Mouse (Mus musculus) neural tube, embryonic 12.5 days (tissue): Measurements from ENCODE around the gene Rcbtb2. TPM values are rescaled to one million over a fixed set of nuclear protein-coding genes. Genes with fewer than 3 reads are reported as not detected.

ENCODE experiments used
- ATAC-seq: fragments of 200-750 bp; cut with Nextera tagmentation; 2 replicates; pipeline ENCODE4 v1.8.0; 2017; ENCODE audit warnings: low read depth, mild to moderate bottlenecking, moderate TSS enrichment, moderate library complexity; ENCODE audit not compliant: low FRiP score
- H3K27ac ChIP-seq: fragments of 300-500 bp; sonication (generic); 2 replicates; pipeline ENCODE4 v1.5.1; 2016
- H3K27me3 ChIP-seq: fragments of 300-500 bp; sonication (generic); replicated peaks from 2 replicates; pipeline ENCODE4 v1.6.1; 2016; ENCODE audit warnings: mild to moderate bottlenecking
- H3K36me3 ChIP-seq: fragments of 300-500 bp; sonication (generic); 2 replicates; pipeline ENCODE4 v1.6.1; 2016; ENCODE audit warnings: mild to moderate bottlenecking
- H3K4me1 ChIP-seq: fragments of 300-500 bp; sonication (generic); 2 replicates; pipeline ENCODE4 v1.6.1; 2016
- H3K4me2 ChIP-seq: fragments of 300-500 bp; sonication (generic); replicated peaks from 2 replicates; pipeline ENCODE4 v1.6.1; 2016; ENCODE audit warnings: mild to moderate bottlenecking
- H3K4me3 ChIP-seq: fragments of 300-500 bp; sonication (generic); 2 replicates; pipeline ENCODE4 v1.5.1; 2016
- H3K9ac ChIP-seq: fragments of 300-500 bp; sonication (generic); 2 replicates; pipeline ENCODE4 v1.6.1; 2016; ENCODE audit warnings: mild to moderate bottlenecking
- H3K9me3 ChIP-seq: fragments of 300-500 bp; sonication (generic); 2 replicates; pipeline ENCODE4 v1.6.1; 2016; ENCODE audit warnings: mild to moderate bottlenecking
- WGBS: fragments of 180-500 bp; shearing (Covaris S2); methylation state at CpG from one replicate; pipeline ENCODE4 v1.1.7; 2016; 5-methylcytosine and 5-hydroxymethylcytosine counted together
- polyA plus RNA-seq: library from polyadenylated mRNA; unstranded; fragments of >200 nt; fragmentation: Nextera tagmentation; extraction: Ambion mirVana; gene quantifications from 2 replicates; pipeline ENCODE4 v1.2.1, GENCODE M21; 2016

The Rcbtb2 gene
- polyA plus RNA-seq, 1 experiment from 2014 or later = 118 TPM

GRCm38 (mm10) chr14:73163363-73163998 is 40.6 kb downstream of the Rcbtb2 start:
- WGBS = 91% methylated on average over 10 of the region's 10 CpGs
- no peak for ATAC-seq
- peaks cover 82% of the 10 kb centered on the region for H3K36me3 ChIP-seq

GRCm38 (mm10) chr14:73165136-73165535 is 42.3 kb downstream of the Rcbtb2 start:
- Histone ChIP-seq H3K9me3 (no peaks in the 10 kb centered on the region), H3K27ac (no peak overlapping the region), H3K27me3 (no peaks in the 10 kb centered on the region), H3K36me3 (peaks cover 80% of the 10 kb centered on the region), H3K4me3 (no peak overlapping the region), H3K4me1 (no peaks in the 10 kb centered on the region), H3K4me2 (no peak overlapping the region), H3K9ac (no peak overlapping the region)
- no peak for ATAC-seq
- 92% methylated on average over 6 of the region's 6 CpGs for WGBS

More at GRCm38 (mm10) chr14:73163363-73163998, 40.6 kb downstream of the Rcbtb2 start:
- no peaks in the 10 kb centered on the region for H3K4me1 ChIP-seq
- H3K9me3 ChIP-seq = no peaks in the 10 kb centered on the region
- no peak overlapping the region for H3K9ac ChIP-seq
- H3K4me3 ChIP-seq = no peak overlapping the region
- no peaks in the 10 kb centered on the region for H3K27me3 ChIP-seq
- H3K27ac ChIP-seq = no peak overlapping the region
- H3K4me2 ChIP-seq = no peak overlapping the region

- H3K9ac ChIP-seq = no peak overlapping the region
- H3K36me3 ChIP-seq = peaks cover 78% of the 10 kb centered on the region
- no peaks in the 10 kb centered on the region for H3K9me3 ChIP-seq
- 95% methylated on average over 6 of the region's 6 CpGs for WGBS
- no peak overlapping the region for H3K4me2 ChIP-seq
- no peak overlapping the region for H3K27ac ChIP-seq
- no peaks in the 10 kb centered on the region for H3K27me3 ChIP-seq
- no peaks in the 10 kb centered on the region for H3K4me1 ChIP-seq
- no peak overlapping the region for H3K4me3 ChIP-seq
- no peak for ATAC-seq
Measured at GRCm38 (mm10) chr14:73168605-73169004, 45.8 kb downstream of the Rcbtb2 start.

GRCm38 (mm10) chr14:73169926-73170844 is 47.3 kb downstream of the Rcbtb2 start:
- no peaks in the 10 kb centered on the region for H3K9me3 ChIP-seq
- no peak overlapping the region for H3K4me3 ChIP-seq
- no peak overlapping the region for H3K4me2 ChIP-seq
- no peaks in the 10 kb centered on the region for H3K4me1 ChIP-seq
- H3K36me3 ChIP-seq = peaks cover 77% of the 10 kb centered on the region
- ATAC-seq = no peak
- WGBS = 90% methylated on average over 13 of the region's 13 CpGs
- no peak overlapping the region for H3K27ac ChIP-seq
- H3K9ac ChIP-seq = no peak overlapping the region
- H3K27me3 ChIP-seq = no peaks in the 10 kb centered on the region

- H3K27me3 ChIP-seq = no peaks in the 10 kb centered on the region
Measured at GRCm38 (mm10) chr14:73172196-73173011, 49.6 kb downstream of the Rcbtb2 start.

GRCm38 (mm10) chr14:73173662-73174061 is 50.8 kb downstream of the Rcbtb2 start:
- H3K4me2 ChIP-seq = no peak overlapping the region

More at GRCm38 (mm10) chr14:73172196-73173011, 49.6 kb downstream of the Rcbtb2 start:
- Histone ChIP-seq H3K4me2 (no peak overlapping the region), H3K9me3 (no peaks in the 10 kb centered on the region), H3K27ac (no peak overlapping the region), H3K36me3 (peaks cover 79% of the 10 kb centered on the region), H3K4me3 (no peak overlapping the region), H3K4me1 (no peaks in the 10 kb centered on the region), H3K9ac (no peak overlapping the region)
- 77% methylated on average over 12 of the region's 12 CpGs for whole genome bisulfite sequencing
- ATAC-seq = no peak

GRCm38 (mm10) chr14:73174091-73174995 is 51.5 kb downstream of the Rcbtb2 start:
- 87% methylated on average over 7 of the region's 7 CpGs for WGBS
- no peak overlapping the region for H3K4me3 ChIP-seq
- no peak overlapping the region for H3K4me2 ChIP-seq
- no peak for ATAC-seq
- no peaks in the 10 kb centered on the region for H3K9me3 ChIP-seq
- H3K9ac ChIP-seq = no peak overlapping the region
- no peaks in the 10 kb centered on the region for H3K27me3 ChIP-seq
- peaks cover 81% of the 10 kb centered on the region for H3K36me3 ChIP-seq
- H3K4me1 ChIP-seq = no peaks in the 10 kb centered on the region
- H3K27ac ChIP-seq = no peak overlapping the region

More at GRCm38 (mm10) chr14:73173662-73174061, 50.8 kb downstream of the Rcbtb2 start:
- H3K9ac ChIP-seq = no peak overlapping the region
- no peak overlapping the region for H3K4me3 ChIP-seq
- no peaks in the 10 kb centered on the region for H3K9me3 ChIP-seq
- H3K4me1 ChIP-seq = no peaks in the 10 kb centered on the region
- ATAC-seq = no peak
- 91% methylated on average over 11 of the region's 11 CpGs for WGBS
- peaks cover 82% of the 10 kb centered on the region for H3K36me3 ChIP-seq
- H3K27ac ChIP-seq = no peak overlapping the region
- H3K27me3 ChIP-seq = no peaks in the 10 kb centered on the region

GRCm38 (mm10) chr14:73175031-73175430 is 52.2 kb downstream of the Rcbtb2 start:
- no peak for ATAC-seq
- no peaks in the 10 kb centered on the region for H3K4me1 ChIP-seq
- WGBS = 89% methylated on average over 1 of the region's 1 CpGs
- H3K9me3 ChIP-seq = no peaks in the 10 kb centered on the region
- H3K36me3 ChIP-seq = peaks cover 74% of the 10 kb centered on the region
- H3K27me3 ChIP-seq = no peaks in the 10 kb centered on the region
- no peak overlapping the region for H3K27ac ChIP-seq
- H3K4me2 ChIP-seq = no peak overlapping the region
- H3K9ac ChIP-seq = no peak overlapping the region
- no peak overlapping the region for H3K4me3 ChIP-seq

GRCm38 (mm10) chr14:73175814-73176213 is 53.0 kb downstream of the Rcbtb2 start:
- H3K4me2 ChIP-seq = no peak overlapping the region
- no peak overlapping the region for H3K27ac ChIP-seq
- ATAC-seq = no peak
- H3K36me3 ChIP-seq = peaks cover 73% of the 10 kb centered on the region
- WGBS = 89% methylated on average over 6 of the region's 6 CpGs
- no peaks in the 10 kb centered on the region for H3K9me3 ChIP-seq
- H3K9ac ChIP-seq = no peak overlapping the region
- H3K27me3 ChIP-seq = no peaks in the 10 kb centered on the region
- H3K4me3 ChIP-seq = no peak overlapping the region
- H3K4me1 ChIP-seq = no peaks in the 10 kb centered on the region

- Histone ChIP-seq H3K36me3 (peaks cover 68% of the 10 kb centered on the region), H3K4me3 (no peak overlapping the region), H3K9me3 (no peaks in the 10 kb centered on the region), H3K9ac (no peak overlapping the region), H3K27me3 (no peaks in the 10 kb centered on the region), H3K27ac (no peak overlapping the region), H3K4me1 (no peaks in the 10 kb centered on the region), H3K4me2 (no peak overlapping the region)
- WGBS = 93% methylated on average over 5 of the region's 5 CpGs
- no peak for ATAC-seq
Measured at GRCm38 (mm10) chr14:73176266-73176665, 53.4 kb downstream of the Rcbtb2 start.

GRCm38 (mm10) chr14:73177961-73178360 is 55.1 kb downstream of the Rcbtb2 start:
- H3K27ac ChIP-seq = no peak overlapping the region
- WGBS = 90% methylated on average over 11 of the region's 11 CpGs
- H3K4me3 ChIP-seq = no peak overlapping the region
- peaks cover 70% of the 10 kb centered on the region for H3K36me3 ChIP-seq
- ATAC-seq = no peak
- H3K4me1 ChIP-seq = no peaks in the 10 kb centered on the region
- no peak overlapping the region for H3K4me2 ChIP-seq
- H3K9ac ChIP-seq = no peak overlapping the region
- no peaks in the 10 kb centered on the region for H3K27me3 ChIP-seq
- no peaks in the 10 kb centered on the region for H3K9me3 ChIP-seq
